Mouse (Mus musculus) ovary, postnatal 14 days (tissue): ENCODE measurements around the gene Syn2.
A peak's percentile ranks its signal among the peaks of the same experiment; 100 is the strongest.
"Not testable (repeated sequence)": the region's sequence is repeated elsewhere in the genome, so short reads cannot be mapped to it uniquely, and the experiment has no call there.

ENCODE experiments used
- DNase-seq: peaks from one replicate; pipeline ENCODE4 v3.0.0; 2022; ENCODE audit warnings: low spot score

Syn2 gene

DNA sequence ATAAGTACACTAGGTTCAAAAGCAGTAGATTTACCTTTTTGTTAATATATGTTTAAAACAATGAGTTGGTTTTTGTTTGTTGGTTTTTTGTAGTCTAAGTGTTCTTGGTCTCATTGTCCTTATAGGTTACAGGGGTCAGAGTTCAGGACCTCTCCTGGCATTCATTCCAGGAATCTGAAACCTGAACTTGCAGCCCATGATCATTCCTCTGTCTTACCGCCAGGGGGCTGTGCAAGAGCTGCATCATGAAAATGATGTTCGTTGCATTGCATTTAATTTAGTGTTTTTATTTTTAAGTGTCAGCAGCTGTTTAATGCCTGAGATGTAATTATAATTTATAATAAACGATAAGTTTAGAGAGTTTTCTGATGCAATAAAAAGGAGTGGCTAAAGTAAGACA lies 40.1 kb downstream of the Syn2 start:
- DNase-seq: no peak

GRCm38 (mm10) chr6:115178826-115179225 lies 44.1 kb downstream of the Syn2 start:
- DNase-seq: peak; percentile 53

- DNase-seq: no peak
Measured at GRCm38 (mm10) chr6:115181094-115181493, 46.4 kb downstream of the Syn2 start.

- no peak for DNase-seq
Measured at GRCm38 (mm10) chr6:115191111-115191510, 56.4 kb downstream of the Syn2 start.

DNA sequence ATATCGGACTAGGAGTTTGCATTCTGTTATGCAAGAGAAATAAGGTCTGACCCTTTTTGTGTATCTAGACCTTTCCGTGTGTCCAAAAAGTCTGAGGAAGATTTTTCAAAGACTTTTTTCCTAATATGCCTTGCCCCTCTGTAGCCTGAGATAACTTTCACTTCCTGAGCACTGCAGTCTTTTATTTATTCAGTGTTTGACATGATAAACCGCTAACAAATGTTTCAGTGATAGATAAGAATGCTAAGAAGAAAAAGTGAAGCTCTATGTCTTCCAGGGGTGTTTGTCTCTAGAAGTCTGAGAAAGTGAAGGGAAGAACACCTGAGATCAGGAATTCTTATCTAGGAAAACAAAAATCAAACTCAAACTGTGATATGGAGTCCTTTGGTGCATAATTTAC lies 66.1 kb downstream of the Syn2 start:
- DNase-seq: no peak

GRCm38 (mm10) chr6:115203029-115203428 lies 68.3 kb downstream of the Syn2 start:
- no peak for DNase-seq

DNA sequence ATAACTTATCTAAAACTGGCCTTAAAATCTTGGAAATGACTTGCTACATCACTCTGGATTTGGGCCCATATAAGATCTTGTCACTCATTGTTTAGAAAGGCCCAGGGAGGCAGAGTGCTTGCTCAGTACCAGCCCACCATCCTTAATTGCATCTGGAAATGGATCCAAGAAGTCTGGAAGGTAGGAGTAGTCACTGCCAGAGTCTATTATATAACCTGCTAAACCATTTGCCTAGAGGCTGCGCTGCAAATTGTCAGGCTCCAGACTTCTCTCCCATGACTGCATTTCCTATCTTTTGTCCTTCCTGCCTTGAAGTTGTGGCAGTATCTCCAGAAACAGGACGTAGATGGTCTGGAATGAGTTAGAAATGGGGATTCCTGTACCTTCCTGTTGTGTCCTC lies 75.5 kb downstream of the Syn2 start:
- DNase-seq: no peak

- no peak for DNase-seq
Measured at GRCm38 (mm10) chr6:115210820-115211219, 76.1 kb downstream of the Syn2 start.

DNA sequence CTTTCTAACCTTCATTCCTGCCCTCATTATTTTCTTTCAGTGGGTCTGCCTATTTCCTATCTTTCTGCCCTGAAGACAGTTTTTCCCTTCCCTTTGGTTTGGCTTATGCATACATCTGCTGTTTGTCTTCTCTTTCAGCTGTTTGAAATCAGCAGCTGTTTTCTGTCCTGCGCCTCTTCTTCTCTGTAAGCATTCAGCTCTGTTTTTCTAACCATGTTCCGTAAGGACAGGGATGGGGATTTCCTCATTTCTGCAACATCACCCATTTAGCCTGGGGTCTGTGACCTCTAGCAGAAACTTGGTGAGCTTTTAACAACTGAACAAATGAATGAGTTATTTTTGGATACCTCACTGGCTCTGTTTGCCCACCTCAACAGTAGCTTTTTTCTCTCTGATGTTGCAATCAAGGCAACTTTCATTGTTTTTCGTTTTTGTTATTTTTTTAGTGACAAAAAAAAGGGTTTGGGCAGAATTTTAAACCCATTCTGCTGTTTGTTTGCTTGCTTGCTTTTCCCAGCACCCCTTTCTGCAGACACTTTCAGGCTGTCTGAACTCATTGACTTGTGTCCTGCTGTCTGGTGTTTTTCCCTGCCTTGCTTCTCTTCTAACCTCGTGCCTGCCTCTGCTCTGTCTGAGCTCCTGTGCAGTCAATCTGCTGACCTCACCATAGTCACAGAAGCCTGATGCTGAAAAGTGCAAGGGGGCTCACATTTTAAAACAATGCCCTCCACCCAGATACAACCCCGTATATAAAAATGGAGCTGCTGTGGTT lies 77.6 kb downstream of the Syn2 start:
- no peak for DNase-seq

- no peak for DNase-seq
Measured at GRCm38 (mm10) chr6:115213129-115213528, 78.4 kb downstream of the Syn2 start.

- DNase-seq: no peak
Measured at GRCm38 (mm10) chr6:115221215-115221641, 86.5 kb downstream of the Syn2 start.

DNA sequence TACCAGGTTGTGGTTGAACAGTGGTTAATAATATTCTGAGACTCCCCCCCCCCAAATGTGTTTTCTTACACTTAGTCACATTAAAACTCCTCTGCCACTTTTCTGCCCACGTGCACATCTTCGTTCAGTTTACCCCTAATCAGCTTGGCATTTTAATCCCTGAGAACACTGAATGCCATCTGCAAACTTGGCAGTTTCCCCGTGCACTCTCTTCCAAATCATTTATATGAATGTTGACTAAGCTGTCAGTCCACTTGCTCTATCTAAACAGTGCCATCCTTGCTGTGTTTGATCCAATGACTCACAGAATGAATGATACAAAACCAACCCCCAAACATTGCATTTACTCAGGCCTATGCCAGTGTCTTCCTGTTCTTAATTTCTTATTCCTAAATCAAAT lies 90.8 kb downstream of the Syn2 start:
- no peak for DNase-seq

- DNase-seq: no peak
Measured at GRCm38 (mm10) chr6:115227043-115227442, 92.3 kb downstream of the Syn2 start, which contains the start of gene Gm17482. Gm17482 (plus strand) TSS chr6:115227343.

- DNase-seq: peak; percentile 70
Measured at GRCm38 (mm10) chr6:115227529-115227928, 92.8 kb downstream of the Syn2 start.

DNA sequence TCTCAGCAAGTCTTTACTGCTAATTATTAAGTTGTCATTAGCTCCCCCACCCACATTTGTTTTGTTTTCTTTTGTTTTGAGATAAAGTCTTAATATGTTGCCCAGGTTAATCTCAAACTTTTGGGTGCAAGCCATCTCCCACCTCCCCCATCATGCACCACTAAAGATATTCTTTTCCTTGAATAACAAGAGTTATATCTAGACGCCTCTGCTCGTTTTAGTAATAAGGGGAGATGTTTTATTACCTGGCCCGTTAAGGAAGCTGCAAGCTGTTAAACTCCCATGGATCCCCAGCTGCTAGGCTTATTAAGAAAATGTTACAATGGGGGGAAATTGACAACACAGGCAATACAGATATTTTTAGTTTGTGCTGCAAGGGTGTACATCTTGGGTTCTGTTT lies 95.9 kb downstream of the Syn2 start:
- DNase-seq: no peak

GRCm38 (mm10) chr6:115231836-115232235 lies 97.1 kb downstream of the Syn2 start:
- no peak for DNase-seq

DNA sequence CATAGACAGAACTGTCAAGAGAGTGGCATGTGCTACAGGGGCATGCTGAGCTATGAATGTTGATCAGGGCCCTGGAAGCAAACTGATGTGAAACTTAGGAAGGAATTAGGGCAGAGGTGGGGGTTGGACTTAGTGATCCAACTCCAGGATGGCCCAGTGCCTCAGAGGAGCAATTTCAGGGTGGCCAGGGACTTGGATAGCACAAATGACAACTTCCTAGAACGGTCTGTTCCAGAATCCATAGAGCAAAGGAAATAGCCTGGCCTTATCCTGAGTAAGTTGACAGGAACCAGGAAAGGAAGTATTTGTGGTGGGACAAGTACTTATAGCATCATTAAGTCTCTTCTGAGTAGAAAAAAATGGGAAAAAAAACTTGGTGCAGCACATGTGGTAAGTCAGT lies 97.9 kb downstream of the Syn2 start:
- no peak for DNase-seq

DNA sequence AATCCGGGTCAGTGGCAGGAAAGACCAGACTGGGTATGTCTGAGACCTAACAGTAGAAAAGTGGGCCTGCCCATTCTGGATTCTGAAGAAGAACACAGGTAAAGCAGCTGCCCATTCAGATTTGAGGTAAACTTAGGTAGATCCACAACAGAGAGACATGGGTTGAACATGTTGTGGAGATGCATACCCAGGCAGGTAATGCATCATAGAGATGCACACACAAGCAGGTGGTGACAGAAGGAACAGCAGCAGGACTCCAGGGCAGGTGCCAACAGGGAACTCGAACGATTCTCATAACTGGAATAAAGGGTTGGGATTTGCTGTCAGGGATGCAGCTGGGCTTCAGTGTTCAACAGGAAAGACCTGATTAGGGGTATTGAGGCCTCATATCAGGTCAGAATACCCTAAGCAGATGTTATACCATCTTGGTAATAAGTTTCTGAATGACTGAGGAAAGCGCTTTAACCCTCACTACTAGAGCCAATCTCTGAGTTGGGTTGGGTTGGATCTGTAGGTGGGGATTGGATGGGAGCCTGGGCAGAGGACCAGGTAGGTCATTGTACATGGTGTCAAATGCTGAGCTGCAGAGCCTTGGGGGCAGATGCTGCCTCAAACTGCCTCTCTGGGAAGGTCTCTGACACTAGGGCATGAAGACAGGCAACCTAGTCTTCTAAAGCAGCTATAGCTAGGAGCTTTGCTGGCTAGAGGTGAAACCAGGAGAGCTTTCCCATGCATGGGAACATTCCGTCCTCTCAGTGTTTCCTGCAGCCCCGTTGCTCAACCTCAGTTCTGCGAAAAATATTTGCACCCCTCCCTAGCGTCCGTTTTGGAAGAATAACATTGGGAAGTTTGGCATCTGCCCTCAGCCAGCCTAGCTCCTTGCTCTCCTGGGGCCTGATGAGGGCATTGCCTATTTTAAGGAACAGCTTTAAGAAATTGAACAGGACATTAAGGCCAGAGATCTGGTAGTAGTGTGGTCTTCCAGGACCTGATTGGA lies 103.6 kb downstream of the Syn2 start:
- DNase-seq: no peak

GRCm38 (mm10) chr6:115239335-115239734 lies 104.6 kb downstream of the Syn2 start:
- no peak for DNase-seq

- not testable (repeated sequence) for DNase-seq
Measured at GRCm38 (mm10) chr6:115240431-115240830, 105.7 kb downstream of the Syn2 start.

DNA sequence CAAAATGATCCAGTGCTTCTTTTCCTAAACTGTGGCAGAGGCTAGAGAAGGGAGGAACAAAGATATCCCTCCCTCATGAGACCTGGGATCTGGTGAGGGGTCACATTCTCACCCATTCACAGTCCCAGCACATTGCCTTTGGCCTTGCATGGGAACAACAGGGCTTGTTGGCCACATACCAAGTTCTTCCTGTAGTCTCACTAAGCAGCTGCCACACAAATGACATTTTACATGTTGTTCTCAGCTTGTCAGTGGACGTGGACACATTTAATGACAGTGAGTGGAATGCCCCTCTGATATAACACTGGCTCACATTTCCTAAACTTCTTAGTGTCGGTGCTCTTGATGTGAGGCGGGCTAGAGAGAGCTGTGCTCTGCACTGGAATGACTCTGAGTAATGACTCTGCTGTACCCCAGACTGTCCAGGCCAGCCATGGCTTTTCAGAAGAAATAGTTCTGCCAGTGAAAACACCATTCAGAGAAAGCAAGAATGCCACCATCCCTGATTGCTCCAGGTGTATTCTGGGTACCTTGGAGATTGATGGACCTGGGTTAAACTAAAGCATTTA lies 106.5 kb downstream of the Syn2 start:
- no peak for DNase-seq

DNA sequence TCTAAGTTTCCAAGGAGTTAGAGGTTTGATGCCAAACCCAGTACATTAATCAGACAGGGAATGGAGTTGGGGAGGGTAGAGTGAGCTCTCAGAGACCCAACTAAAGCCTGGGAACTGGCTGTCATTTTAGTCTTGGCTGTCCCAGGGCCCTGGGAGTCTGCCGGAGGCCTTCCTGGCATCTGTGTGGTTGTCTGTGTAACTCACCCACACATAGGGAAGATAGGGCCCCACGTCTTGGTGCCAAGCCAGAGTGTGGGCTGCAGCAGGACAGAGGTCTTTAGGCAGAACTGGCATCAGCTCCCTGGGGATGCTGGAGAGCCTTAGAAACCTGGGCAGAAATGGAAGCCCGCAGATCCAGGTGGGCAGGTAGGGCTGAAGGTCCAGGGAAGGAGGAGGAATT lies 107.2 kb downstream of the Syn2 start:
- no peak for DNase-seq

- no peak for DNase-seq
Measured at GRCm38 (mm10) chr6:115244222-115244621, 109.5 kb downstream of the Syn2 start.
